8 mouse cellular contexts compared by ENCODE assay signal in the genomic region with DNA sequence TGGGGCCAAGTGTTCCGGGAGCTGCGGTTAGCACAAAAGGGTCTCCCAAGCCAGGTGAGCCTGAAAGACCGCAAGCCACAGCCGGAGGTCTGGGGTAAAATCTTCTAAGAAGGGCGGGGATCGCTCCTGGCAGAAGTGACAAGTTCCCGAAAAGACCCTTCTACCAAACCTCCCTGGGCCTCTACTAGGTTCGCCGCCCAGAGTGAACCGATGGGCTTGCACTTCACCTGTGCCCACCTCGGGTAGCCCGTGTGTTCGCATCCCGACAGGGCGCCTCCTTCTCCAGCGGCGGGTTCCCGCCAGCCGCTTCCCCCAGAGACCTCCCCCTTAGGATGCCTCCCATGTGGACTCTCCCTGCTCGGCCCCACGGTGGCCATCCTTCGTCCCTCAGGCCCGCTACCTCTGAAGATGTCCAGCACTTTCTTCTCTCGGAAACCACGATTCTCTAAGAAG. TPM values are rescaled to one million over a fixed set of nuclear protein-coding genes. Genes with fewer than 3 reads are reported as not detected.
DNase-seq lines count a peak whose midpoint lies in the region; ATAC-seq and TF ChIP-seq lines count a peak whose summit lies in the region.

No protein-coding gene starts in this region.

- no peaks in the 10 kb centered on the region for H3K9me3 ChIP-seq in kidney, embryonic 14.5 days (ENCODE audit: control insufficient read depth, low read length)
- H3K9me3 ChIP-seq in G1E (replicated peaks), result peaks cover 3% of the 10 kb centered on the region; the same call in 1 of the 2 replicates
- H3K9me3 ChIP-seq in forebrain, embryonic 14.5 days (replicated peaks; ENCODE audit: control insufficient read depth, low read length), result no peaks in the 10 kb centered on the region
- no peaks in the 10 kb centered on the region for H3K9me3 ChIP-seq in intestine, embryonic 14.5 days (ENCODE audit: control insufficient read depth, low read length)
- no peaks in the 10 kb centered on the region for H3K9me3 ChIP-seq in midbrain, embryonic 10.5 days (replicated peaks)

- peak; percentile 72 for ATAC-seq in kidney, embryonic 14.5 days (ENCODE audit: low FRiP score, low TSS enrichment)
- no peak for ATAC-seq in G1E (ENCODE audit: extremely low read depth, insufficient number of reproducible peaks, low FRiP score, poor library complexity, severe bottlenecking)
- ATAC-seq in forebrain, embryonic 14.5 days, result peak; percentile 58
- peak; percentile 70 for ATAC-seq in intestine, embryonic 14.5 days (replicated peaks; ENCODE audit: low FRiP score, low TSS enrichment, low read depth)

- peak overlapping the region; percentile 43; the same call in 1 of the 2 replicates for H3K27ac ChIP-seq in kidney, embryonic 14.5 days (ENCODE audit: low read depth, low read length)
- H3K27ac ChIP-seq in forebrain, embryonic 14.5 days (ENCODE audit: low read depth, low read length), result no peak overlapping the region
- H3K27ac ChIP-seq in intestine, embryonic 14.5 days (ENCODE audit: low read depth), result peak overlapping the region; percentile 65
- peak overlapping the region; percentile 87 for H3K27ac ChIP-seq in midbrain, embryonic 10.5 days (replicated peaks)

- no peaks in the 10 kb centered on the region; the same call in none of the 2 replicates for H3K4me1 ChIP-seq in kidney, embryonic 14.5 days (ENCODE audit: control insufficient read depth, insufficient read depth, low read length)
- peaks cover 69% of the 10 kb centered on the region for H3K4me1 ChIP-seq in G1E (ENCODE audit: insufficient read depth, low read depth, low read length)
- H3K4me1 ChIP-seq in forebrain, embryonic 14.5 days (ENCODE audit: control insufficient read depth, insufficient read depth, low read length), result no peaks in the 10 kb centered on the region
- H3K4me1 ChIP-seq in intestine, embryonic 14.5 days (replicated peaks; ENCODE audit: control insufficient read depth, insufficient read depth, low read length), result no peaks in the 10 kb centered on the region; the same call in 1 of the 2 replicates
- peaks cover 15% of the 10 kb centered on the region for H3K4me1 ChIP-seq in midbrain, embryonic 10.5 days

- no peak for DNase-seq in kidney, adult 8-10 months
- peak; percentile 40 for DNase-seq in G1E (ENCODE audit: low spot score)
- DNase-seq in forebrain, embryonic 14.5 days (ENCODE audit: low spot score), result no peak
- peak; percentile 78 for DNase-seq in intestine, embryonic 14.5 days (ENCODE audit: low spot score)
- peak; percentile 65 for DNase-seq in midbrain, embryonic 10.5 days (ENCODE audit: low spot score)
- DNase-seq in thymus, postnatal 10 days (ENCODE audit: low spot score in 2 of 2), result peak; percentile 9 to 15
- no peak for DNase-seq in right cerebral cortex, postnatal 36 days (ENCODE audit: low spot score in 2 of 2)

- TF ChIP-seq CTCF in G1E (IDR thresholded peaks at IDR 0.05; ENCODE audit: low read depth, low read length), result no peak

- H3K4me3 ChIP-seq in kidney, embryonic 14.5 days (ENCODE audit: low read length), result peak overlapping the region; percentile 79
- H3K4me3 ChIP-seq in G1E (ENCODE audit: low read depth, low read length), result peak overlapping the region; percentile 88
- peak overlapping the region; percentile 66 for H3K4me3 ChIP-seq in forebrain, embryonic 14.5 days (ENCODE audit: low read depth, low read length)
- peak overlapping the region; percentile 76 for H3K4me3 ChIP-seq in intestine, embryonic 14.5 days (ENCODE audit: low read depth, low read length)
- H3K4me3 ChIP-seq in midbrain, embryonic 10.5 days, result peak overlapping the region; percentile 85

- WGBS in kidney, embryonic 14.5 days, result under 1% methylated on average over 25 of the region's 25 CpGs
- under 1% methylated on average over 25 of the region's 25 CpGs for WGBS in forebrain, embryonic 14.5 days
- WGBS in intestine, embryonic 14.5 days, result under 1% methylated on average over 25 of the region's 25 CpGs
- WGBS in midbrain, embryonic 10.5 days, result under 1% methylated on average over 25 of the region's 25 CpGs

- peak overlapping the region; percentile 78 for H3K9ac ChIP-seq in kidney, embryonic 14.5 days (ENCODE audit: low read depth, low read length)
- peak overlapping the region; percentile 76 for H3K9ac ChIP-seq in forebrain, embryonic 14.5 days (ENCODE audit: low read length)
- peak overlapping the region; percentile 64 for H3K9ac ChIP-seq in intestine, embryonic 14.5 days (ENCODE audit: low read length)

- peak overlapping the region; percentile 82 for H3K4me2 ChIP-seq in kidney, embryonic 14.5 days (replicated peaks; ENCODE audit: low read depth, low read length)
- peak overlapping the region; percentile 94 for H3K4me2 ChIP-seq in forebrain, embryonic 14.5 days (ENCODE audit: low read length)
- H3K4me2 ChIP-seq in intestine, embryonic 14.5 days (ENCODE audit: low read length), result peak overlapping the region; percentile 74

- no peaks in the 10 kb centered on the region for H3K27me3 ChIP-seq in kidney, embryonic 14.5 days (ENCODE audit: control insufficient read depth, insufficient read depth, low read length)
- no peaks in the 10 kb centered on the region for H3K27me3 ChIP-seq in G1E (ENCODE audit: insufficient read depth, low read length)
- H3K27me3 ChIP-seq in forebrain, embryonic 14.5 days (replicated peaks; ENCODE audit: control insufficient read depth, insufficient read depth, low read length), result no peaks in the 10 kb centered on the region
- H3K27me3 ChIP-seq in intestine, embryonic 14.5 days (replicated peaks; ENCODE audit: control insufficient read depth, insufficient read depth, low read length), result no peaks in the 10 kb centered on the region
- H3K27me3 ChIP-seq in midbrain, embryonic 10.5 days (ENCODE audit: low read depth, poor library complexity, severe bottlenecking), result no peaks in the 10 kb centered on the region

- no peaks in the 10 kb centered on the region for H3K36me3 ChIP-seq in kidney, embryonic 14.5 days (ENCODE audit: control insufficient read depth, insufficient read depth, low read length)
- peaks cover 2% of the 10 kb centered on the region for H3K36me3 ChIP-seq in G1E (replicated peaks)
- no peaks in the 10 kb centered on the region for H3K36me3 ChIP-seq in forebrain, embryonic 14.5 days (ENCODE audit: control insufficient read depth, insufficient read depth, low read length)
- no peaks in the 10 kb centered on the region for H3K36me3 ChIP-seq in intestine, embryonic 14.5 days (ENCODE audit: control insufficient read depth, insufficient read depth, low read length)
- no peaks in the 10 kb centered on the region for H3K36me3 ChIP-seq in midbrain, embryonic 10.5 days

RNA-seq across cellular contexts. Expression of a gene that starts 0.6 kb away (rescaled TPM):
- polyA plus RNA-seq in kidney, embryonic 14.5 days (2014; fragmentation: Nextera tagmentation; extraction: Ambion mirVana), result 30.5 and 32.7 TPM in 2 replicates
- total RNA-seq in G1E (2014; fragmentation: Nextera tagmentation) (153 and 177 TPM in 2 replicates), G1E (2017) (99.6 and 109 TPM in 2 replicates)
- polyA plus RNA-seq in G1E (2012), result 19.9 and 23.6 TPM in 2 replicates
- polyA plus RNA-seq in forebrain, embryonic 14.5 days (2014; fragmentation: Nextera tagmentation; extraction: Ambion mirVana), result 13.6 and 15.6 TPM in 2 replicates
- polyA plus RNA-seq in intestine, embryonic 14.5 days (2014; fragmentation: Nextera tagmentation; extraction: Ambion mirVana), result 28.1 and 28.7 TPM in 2 replicates
- 21.2 and 22.9 TPM in 2 replicates for polyA plus RNA-seq in midbrain, embryonic 10.5 days (2016; fragmentation: Nextera tagmentation; extraction: Ambion mirVana)

RNA-seq across cellular contexts. Expression of a gene that starts 47.6 kb away (rescaled TPM):
- polyA plus RNA-seq in kidney, embryonic 14.5 days (2014; fragmentation: Nextera tagmentation; extraction: Ambion mirVana), result 0.38 TPM in 1 of 2 replicates, not detected in the other
- total RNA-seq in G1E (2014; fragmentation: Nextera tagmentation), result not detected in 2 replicates
- not detected in 2 replicates for total RNA-seq in G1E (2017)
- not detected in 2 replicates for polyA plus RNA-seq in G1E (2012)
- not detected in 2 replicates for polyA plus RNA-seq in forebrain, embryonic 14.5 days (2014; fragmentation: Nextera tagmentation; extraction: Ambion mirVana)
- not detected in 2 replicates for polyA plus RNA-seq in intestine, embryonic 14.5 days (2014; fragmentation: Nextera tagmentation; extraction: Ambion mirVana)
- polyA plus RNA-seq in midbrain, embryonic 10.5 days (2016; fragmentation: Nextera tagmentation; extraction: Ambion mirVana), result not detected in 2 replicates

RNA-seq across cellular contexts. Expression of a gene that starts 55.5 kb away (rescaled TPM):
- 6.3 and 6.4 TPM in 2 replicates for polyA plus RNA-seq in kidney, embryonic 14.5 days (2014; fragmentation: Nextera tagmentation; extraction: Ambion mirVana)
- 2.1 and 2.6 TPM in 2 replicates for total RNA-seq in G1E (2014; fragmentation: Nextera tagmentation)
- 6.0 TPM in 2 replicates for total RNA-seq in G1E (2017)
- 15.9 and 16.4 TPM in 2 replicates for polyA plus RNA-seq in G1E (2012)
- polyA plus RNA-seq in forebrain, embryonic 14.5 days (2014; fragmentation: Nextera tagmentation; extraction: Ambion mirVana), result 5.9 and 8.1 TPM in 2 replicates
- 4.7 and 6.1 TPM in 2 replicates for polyA plus RNA-seq in intestine, embryonic 14.5 days (2014; fragmentation: Nextera tagmentation; extraction: Ambion mirVana)
- polyA plus RNA-seq in midbrain, embryonic 10.5 days (2016; fragmentation: Nextera tagmentation; extraction: Ambion mirVana), result 3.6 and 3.7 TPM in 2 replicates

Comparison
In these comparisons a context has a peak if more than half of its experiments do, and no peak if none do; other contexts are left out.
1. DNase-seq: peak in G1E (single experiment), intestine, embryonic 14.5 days (single experiment), midbrain, embryonic 10.5 days (single experiment) and thymus, postnatal 10 days (2 of 2); none in kidney, adult 8-10 months (0 of 2), forebrain, embryonic 14.5 days (single experiment) and right cerebral cortex, postnatal 36 days (0 of 2).
2. Peak in every context shown above with its lines, with median percentiles within 50 percentile points of each other: H3K4me2 ChIP-seq, H3K4me3 ChIP-seq and H3K9ac ChIP-seq.